Mouse (Mus musculus): ENCODE data around the gene Tmem220. TPM values are rescaled to one million over a fixed set of nuclear protein-coding genes. Genes with fewer than 3 reads are reported as not detected.

The Tmem220 gene
- polyA plus RNA-seq (2015; fragmentation: Illumina TruSeq; extraction: RNeasy Lipid Tissue Mini Kit (QIAGEN cat#74804); ENCODE audit: insufficient read depth, low read depth, low replicate concordance): 1.5 TPM

DNA sequence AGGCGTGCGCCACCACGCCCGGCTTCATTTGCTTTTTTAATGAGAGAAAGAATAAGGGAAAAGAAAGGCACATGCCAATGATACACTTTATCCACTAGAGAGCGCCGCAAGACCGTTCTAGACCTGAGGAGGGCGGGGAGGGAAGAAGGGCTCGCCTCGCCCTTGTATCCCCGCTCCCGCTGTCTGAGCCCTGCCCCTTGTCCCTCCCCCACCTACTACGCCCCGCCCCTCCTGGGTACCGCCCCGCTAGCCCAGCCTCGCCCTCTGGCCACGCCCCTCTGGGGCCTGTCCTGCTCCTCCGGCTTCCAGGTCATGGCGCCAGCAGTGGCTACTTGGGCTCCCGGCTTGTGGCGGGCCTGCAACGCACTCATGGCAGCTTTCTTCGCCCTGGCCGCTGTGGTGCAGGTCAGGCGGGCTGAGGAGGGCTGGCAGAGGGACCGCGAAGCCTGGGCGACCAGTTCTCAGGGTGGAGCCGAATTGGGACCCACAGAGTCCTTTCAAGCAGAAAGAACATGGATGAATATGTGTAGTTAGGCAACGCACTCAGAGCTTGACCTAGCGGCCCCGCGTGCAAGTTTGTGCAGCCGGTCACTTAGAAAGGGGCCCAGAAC, at the start of gene Tmem220:
Tmem220 (plus strand) TSS at position 288 of the 611 bp plus-strand sequence.

DNA sequence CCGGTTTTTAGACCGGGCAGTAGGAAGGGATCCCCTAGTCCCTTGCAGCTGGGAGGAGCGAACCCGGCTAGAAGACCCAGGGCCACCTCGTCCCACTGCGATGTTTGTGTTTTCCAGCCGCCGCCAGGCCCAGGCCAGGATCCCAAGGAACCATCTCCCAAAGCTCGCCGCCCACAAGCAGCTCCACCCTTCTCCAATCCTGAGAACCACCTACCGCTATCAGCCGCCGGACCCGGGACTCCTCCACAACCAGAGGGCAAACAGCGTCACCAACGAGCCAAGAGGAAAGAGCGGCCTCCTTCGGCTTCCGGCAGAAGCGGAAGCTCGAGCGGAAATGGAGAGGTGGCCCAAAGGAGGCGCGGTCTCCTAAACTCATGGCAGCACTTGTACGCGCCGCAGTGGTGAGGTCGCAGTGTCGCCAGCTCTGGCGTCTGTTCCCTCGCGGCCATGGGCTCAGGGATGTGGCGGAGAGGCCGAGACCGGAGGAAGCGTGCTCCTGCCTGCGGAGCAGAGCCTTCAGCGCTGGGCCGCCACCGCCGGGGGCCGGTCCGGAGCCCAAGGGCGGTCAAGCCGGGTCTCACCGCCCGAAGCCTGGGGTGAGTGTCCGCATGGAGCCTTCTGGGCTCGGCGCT, 27.5 kb downstream of the Tmem220 start, which contains the start of the genes Adprm and Sco1:
Adprm (minus strand) TSS at position 274 of the 632 bp plus-strand sequence.
Sco1 (plus strand) TSS at position 350 of the 632 bp plus-strand sequence.

DNA sequence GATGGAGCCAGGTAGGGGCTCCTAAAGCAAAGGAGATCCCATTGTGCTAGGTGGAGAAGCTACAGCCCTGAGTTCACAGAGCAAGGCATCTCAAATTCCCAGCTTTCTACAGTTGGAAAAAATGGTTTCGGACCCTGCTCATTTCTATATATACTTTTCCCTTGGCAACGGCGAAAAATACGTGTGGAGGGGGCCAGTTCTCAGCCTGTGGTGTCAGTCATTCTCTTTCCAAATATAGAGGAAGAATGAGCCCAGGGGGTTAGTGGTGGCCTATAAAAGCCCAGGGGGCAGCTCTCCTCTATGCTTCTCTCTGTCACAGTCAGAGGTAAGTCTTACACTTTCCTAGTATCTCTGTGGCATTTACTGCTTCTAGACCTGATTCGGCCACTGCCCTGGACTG, 53.0 kb downstream of the Tmem220 start, which contains the start of gene Myh3:
Myh3 (plus strand) TSS at position 301 of the 400 bp plus-strand sequence.

Other genes starting within 250 kb of the Tmem220 start
- gene Pirt, start 113.2 kb upstream of the Tmem220 start, polyA plus RNA-seq (2015; fragmentation: Illumina TruSeq; extraction: RNeasy Lipid Tissue Mini Kit (QIAGEN cat#74804); ENCODE audit: insufficient read depth, low read depth, low replicate concordance): 0.18 TPM
- not detected for gene Tmem238l, start 68.5 kb upstream of the Tmem220 start, polyA plus RNA-seq (2015; fragmentation: Illumina TruSeq; extraction: RNeasy Lipid Tissue Mini Kit (QIAGEN cat#74804); ENCODE audit: insufficient read depth, low read depth, low replicate concordance)
- 3.6 TPM for gene Adprm, start 27.4 kb downstream of the Tmem220 start, polyA plus RNA-seq (2015; fragmentation: Illumina TruSeq; extraction: RNeasy Lipid Tissue Mini Kit (QIAGEN cat#74804); ENCODE audit: insufficient read depth, low read depth, low replicate concordance)
- gene Sco1, start 27.5 kb downstream of the Tmem220 start, polyA plus RNA-seq (2015; fragmentation: Illumina TruSeq; extraction: RNeasy Lipid Tissue Mini Kit (QIAGEN cat#74804); ENCODE audit: insufficient read depth, low read depth, low replicate concordance): 2.2 TPM
- not detected for gene Myh3, start 53.1 kb downstream of the Tmem220 start, polyA plus RNA-seq (2015; fragmentation: Illumina TruSeq; extraction: RNeasy Lipid Tissue Mini Kit (QIAGEN cat#74804); ENCODE audit: insufficient read depth, low read depth, low replicate concordance)
- not detected for gene Myh2, start 145.9 kb downstream of the Tmem220 start, polyA plus RNA-seq (2015; fragmentation: Illumina TruSeq; extraction: RNeasy Lipid Tissue Mini Kit (QIAGEN cat#74804); ENCODE audit: insufficient read depth, low read depth, low replicate concordance)
- not detected for gene Myh1, start 174.9 kb downstream of the Tmem220 start, polyA plus RNA-seq (2015; fragmentation: Illumina TruSeq; extraction: RNeasy Lipid Tissue Mini Kit (QIAGEN cat#74804); ENCODE audit: insufficient read depth, low read depth, low replicate concordance)
- not detected for gene Myh4, start 212.9 kb downstream of the Tmem220 start, polyA plus RNA-seq (2015; fragmentation: Illumina TruSeq; extraction: RNeasy Lipid Tissue Mini Kit (QIAGEN cat#74804); ENCODE audit: insufficient read depth, low read depth, low replicate concordance)

Measured in pancreas, adult 10 weeks (tissue).